Mouse (Mus musculus) liver, embryonic 15.5 days (tissue): ENCODE results near the gene Unc93b1. TPM values are rescaled to one million over a fixed set of nuclear protein-coding genes. Genes with fewer than 3 reads are reported as not detected.

Experiments used
- ATAC-seq: fragments of 200-750 bp; cut with Nextera tagmentation; 2 replicates; pipeline ENCODE4 v1.8.0; 2017; ENCODE audit warnings: moderate number of reproducible peaks, mild to moderate bottlenecking, moderate library complexity; ENCODE audit not compliant: insufficient read depth
- H3K27ac ChIP-seq: fragments of 300-500 bp; sonication (generic); replicated peaks from 2 replicates; pipeline ENCODE4 v1.5.1; 2015; ENCODE audit warnings: mild to moderate bottlenecking, inconsistent platforms
- H3K27me3 ChIP-seq: fragments of 300-500 bp; sonication (generic); 2 replicates; pipeline ENCODE4 v1.6.1; 2015; ENCODE audit warnings: mild to moderate bottlenecking, inconsistent platforms
- H3K36me3 ChIP-seq: fragments of 300-500 bp; sonication (generic); replicated peaks from 2 replicates; pipeline ENCODE4 v1.6.1; 2015; ENCODE audit warnings: moderate library complexity, mild to moderate bottlenecking, inconsistent platforms
- H3K4me1 ChIP-seq: fragments of 300-500 bp; sonication (generic); replicated peaks from 2 replicates; pipeline ENCODE4 v1.6.1; 2015; ENCODE audit warnings: inconsistent platforms
- H3K4me2 ChIP-seq: fragments of 300-500 bp; sonication (generic); 2 replicates; pipeline ENCODE4 v1.6.1; 2015; ENCODE audit warnings: moderate library complexity, mild to moderate bottlenecking, inconsistent platforms
- H3K4me3 ChIP-seq: fragments of 300-500 bp; sonication (generic); replicated peaks from 2 replicates; pipeline ENCODE4 v1.5.1; 2015; ENCODE audit warnings: mild to moderate bottlenecking, inconsistent platforms
- H3K9ac ChIP-seq: fragments of 300-500 bp; sonication (generic); 2 replicates; pipeline ENCODE4 v1.6.1; 2015; ENCODE audit warnings: moderate library complexity, mild to moderate bottlenecking, inconsistent platforms
- H3K9me3 ChIP-seq: fragments of 300-500 bp; sonication (generic); replicated peaks from 2 replicates; pipeline ENCODE4 v1.6.1; 2016; ENCODE audit warnings: inconsistent platforms
- WGBS: fragments of 180-500 bp; shearing (Covaris S2); methylation state at CpG from one replicate; pipeline ENCODE4 v1.1.7; 2015; ENCODE audit warnings: mixed read lengths; ENCODE audit not compliant: insufficient replicate concordance; 5-methylcytosine and 5-hydroxymethylcytosine counted together
- polyA plus RNA-seq: library from polyadenylated mRNA; unstranded; fragments of >200 nt; fragmentation: Nextera tagmentation; extraction: Ambion mirVana; gene quantifications from 2 replicates; pipeline ENCODE4 v1.2.1, GENCODE M21; 2015

Gene Unc93b1
- polyA plus RNA-seq, 1 experiment from 2014 or later: 32.2 TPM

GRCm38 (mm10) chr19:3998335-3998734 lies 63.3 kb downstream of the Unc93b1 start:
- Histone ChIP-seq H3K36me3 (no peaks in the 10 kb centered on the region), H3K9ac (no peak overlapping the region), H3K9me3 (no peaks in the 10 kb centered on the region), H3K4me2 (no peak overlapping the region), H3K4me3 (no peak overlapping the region), H3K4me1 (peaks cover 30% of the 10 kb centered on the region), H3K27me3 (no peaks in the 10 kb centered on the region), H3K27ac (no peak overlapping the region)
- ATAC-seq: no peak
- WGBS: 67% methylated on average over 8 of the region's 8 CpGs

Other genes with a start within 250 kb of the Unc93b1 start
- 2.1 and 2.6 TPM in 2 replicates for gene Lrp5, start 248.6 kb upstream of the Unc93b1 start, polyA plus RNA-seq
- gene 1810055G02Rik, start 226.9 kb upstream of the Unc93b1 start, polyA plus RNA-seq: 16.0 and 16.6 TPM in 2 replicates
- 6.1 and 6.6 TPM in 2 replicates for gene Kmt5b, start 167.8 kb upstream of the Unc93b1 start, polyA plus RNA-seq
- 20.1 and 24.8 TPM in 2 replicates for gene Chka, start 83.4 kb upstream of the Unc93b1 start, polyA plus RNA-seq
- gene Tcirg1, start 28.1 kb upstream of the Unc93b1 start, polyA plus RNA-seq: 29.5 and 38.6 TPM in 2 replicates
- gene Ndufs8, start 22.4 kb upstream of the Unc93b1 start, polyA plus RNA-seq: 168 and 173 TPM in 2 replicates
- 8.7 and 9.4 TPM in 2 replicates for gene Aldh3b1, start 5.4 kb upstream of the Unc93b1 start, polyA plus RNA-seq
- gene Aldh3b3, start 23.5 kb downstream of the Unc93b1 start, polyA plus RNA-seq: 0.03 TPM in 1 of 2 replicates, not detected in the other
- 0.18 and 0.32 TPM in 2 replicates for gene Aldh3b2, start 37.1 kb downstream of the Unc93b1 start, polyA plus RNA-seq
- 10.8 and 11.1 TPM in 2 replicates for gene Acy3, start 51.4 kb downstream of the Unc93b1 start, polyA plus RNA-seq
- gene Tbx10, start 57.6 kb downstream of the Unc93b1 start, polyA plus RNA-seq: 0.21 and 0.33 TPM in 2 replicates
- gene Nudt8, start 65.4 kb downstream of the Unc93b1 start, polyA plus RNA-seq: 13.3 and 13.8 TPM in 2 replicates
- gene Gm49405, start 65.4 kb downstream of the Unc93b1 start, polyA plus RNA-seq: 0.45 and 0.48 TPM in 2 replicates
- gene Doc2g, start 68.1 kb downstream of the Unc93b1 start, polyA plus RNA-seq: 0.38 and 0.78 TPM in 2 replicates
- 152 and 163 TPM in 2 replicates for gene Ndufv1, start 77.6 kb downstream of the Unc93b1 start, polyA plus RNA-seq
- 752 and 794 TPM in 2 replicates for gene Gstp1, start 102.8 kb downstream of the Unc93b1 start, polyA plus RNA-seq
- 7.7 and 8.0 TPM in 2 replicates for gene Gstp2, start 110.8 kb downstream of the Unc93b1 start, polyA plus RNA-seq
- gene Gstp3, start 124.4 kb downstream of the Unc93b1 start, polyA plus RNA-seq: 77.6 and 97.4 TPM in 2 replicates
- 0.29 and 0.38 TPM in 2 replicates for gene Cabp2, start 146.4 kb downstream of the Unc93b1 start, polyA plus RNA-seq
- gene Cdk2ap2, start 162.0 kb downstream of the Unc93b1 start, polyA plus RNA-seq: 115 and 127 TPM in 2 replicates
- 6.0 and 7.9 TPM in 2 replicates for gene Pitpnm1, start 164.8 kb downstream of the Unc93b1 start, polyA plus RNA-seq
- gene Aip, start 190.7 kb downstream of the Unc93b1 start, polyA plus RNA-seq: 35.8 and 38.3 TPM in 2 replicates
- gene Gpr152, start 204.6 kb downstream of the Unc93b1 start, polyA plus RNA-seq: not detected in 2 replicates
- gene Cabp4, start 208.8 kb downstream of the Unc93b1 start, polyA plus RNA-seq: 0.13 TPM in 2 replicates
- 71.8 and 77.5 TPM in 2 replicates for gene Coro1b, start 213.4 kb downstream of the Unc93b1 start, polyA plus RNA-seq
- 15.6 and 17.5 TPM in 2 replicates for gene Ptprcap, start 218.4 kb downstream of the Unc93b1 start, polyA plus RNA-seq
- gene Rps6kb2, start 228.2 kb downstream of the Unc93b1 start, polyA plus RNA-seq: 32.8 and 34.2 TPM in 2 replicates
- gene Carns1, start 240.3 kb downstream of the Unc93b1 start, polyA plus RNA-seq: 0.64 and 0.76 TPM in 2 replicates